Mouse (Mus musculus): ENCODE data around the gene Dmbx1.

DNA sequence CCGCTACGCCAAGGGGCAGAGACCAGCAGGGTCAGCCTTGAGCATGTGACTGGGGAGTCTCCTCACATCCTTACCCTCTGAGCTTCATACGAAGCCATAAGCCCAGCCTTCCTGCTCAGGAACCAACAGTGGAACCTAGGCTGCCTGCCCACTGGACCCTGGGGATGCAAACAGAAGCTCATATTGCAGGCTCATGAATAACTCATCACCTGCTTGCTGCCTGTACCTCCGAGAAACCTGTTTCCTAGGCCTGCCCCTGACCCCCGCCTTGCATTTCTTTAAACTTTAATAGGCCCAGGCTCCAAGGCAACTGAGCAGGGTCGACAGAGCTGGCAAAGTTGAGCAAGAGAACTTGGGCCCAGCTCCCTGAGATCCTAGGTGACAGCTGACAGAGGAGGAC, 55.7 kb downstream of the Dmbx1 start, which contains the start of gene Kncn:
- TF ChIP-seq POLR2A (IDR thresholded peaks at IDR 0.05; ENCODE audit: borderline replicate concordance, extremely low read depth, insufficient read depth, insufficient read length, poor library complexity, severe bottlenecking) = no peak
- TF ChIP-seq CTCF (IDR thresholded peaks at IDR 0.05; ENCODE audit: borderline replicate concordance, extremely low read depth, insufficient read depth, insufficient read length) = no peak
